Mouse (Mus musculus): ENCODE results near the gene Rora. TPM values are rescaled to one million over a fixed set of nuclear protein-coding genes. Genes with fewer than 3 reads are reported as not detected.
A peak's percentile ranks its signal among the peaks of the same experiment; 100 is the strongest.

Rora gene
- total RNA-seq, 2 experiments from 2014 or later = 54.8 to 56.1 TPM

- no peak for DNase-seq
Measured at GRCm38 (mm10) chr9:69291451-69291850, 637.9 kb downstream of the Rora start.

DNA sequence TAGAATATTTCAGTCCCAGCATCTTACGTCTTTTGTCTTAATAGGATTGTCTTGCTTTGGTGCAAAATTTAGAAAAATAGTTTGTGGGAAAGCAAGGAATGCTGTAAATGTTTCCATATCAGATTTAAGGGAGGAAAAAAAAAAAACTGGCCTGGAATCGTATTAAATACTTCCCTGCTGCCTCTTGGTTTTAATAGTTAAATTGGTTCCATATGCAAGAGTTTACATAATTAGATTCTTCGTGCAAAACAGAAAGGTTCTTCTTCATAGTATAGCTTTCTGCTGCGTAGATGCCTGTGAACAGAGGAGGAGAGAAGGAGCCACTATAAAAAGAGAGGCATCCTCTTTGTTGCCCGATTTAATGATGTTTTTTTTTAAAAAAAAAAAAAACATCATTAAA is 638.8 kb downstream of the Rora start:
- DNase-seq = no peak

DNA sequence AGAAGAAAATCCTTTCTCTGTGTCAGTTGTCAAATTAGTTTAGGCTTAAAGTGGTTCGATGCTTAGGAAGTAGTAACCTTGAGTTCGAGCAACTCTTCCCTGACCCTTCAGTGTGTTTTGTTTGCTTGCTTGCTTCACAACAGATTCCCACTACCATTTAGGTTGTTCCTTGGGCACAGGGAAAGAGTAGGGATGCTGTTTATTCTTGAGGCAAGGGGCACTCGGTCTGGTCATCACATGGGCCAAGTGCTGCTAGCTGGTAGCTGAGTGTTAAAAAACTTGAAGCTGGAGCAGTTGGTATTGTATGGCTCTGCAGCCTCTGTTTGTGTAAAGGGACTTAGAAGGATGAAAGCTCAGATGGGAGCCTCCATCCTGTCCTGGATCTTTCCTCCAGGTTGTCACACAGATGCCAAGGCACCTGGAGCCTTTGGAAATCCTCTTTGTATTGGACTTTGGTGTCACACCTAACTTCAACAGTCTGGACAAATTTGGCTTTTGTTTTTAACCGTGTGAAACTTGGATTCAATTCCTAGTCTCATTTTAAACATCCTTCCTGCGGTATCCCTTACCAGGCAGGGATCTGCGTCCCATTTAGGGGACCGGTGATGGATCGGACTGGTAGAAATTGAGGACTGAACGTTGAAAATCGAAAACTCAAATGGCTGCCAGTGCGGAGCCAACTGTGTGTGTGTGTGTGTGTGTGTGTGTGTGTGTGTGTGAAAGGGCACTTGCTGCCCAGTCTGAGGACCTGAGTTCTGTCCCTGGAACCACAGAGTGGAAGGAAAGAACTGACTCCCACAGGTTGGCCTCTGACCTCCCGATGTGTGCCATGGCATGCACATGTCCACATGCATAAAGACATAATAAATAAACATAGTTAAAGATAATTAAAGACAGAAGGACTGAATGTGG is 639.4 kb downstream of the Rora start:
- DNase-seq = no peak

GRCm38 (mm10) chr9:69293688-69294074 is 640.1 kb downstream of the Rora start:
- no peak for DNase-seq

DNA sequence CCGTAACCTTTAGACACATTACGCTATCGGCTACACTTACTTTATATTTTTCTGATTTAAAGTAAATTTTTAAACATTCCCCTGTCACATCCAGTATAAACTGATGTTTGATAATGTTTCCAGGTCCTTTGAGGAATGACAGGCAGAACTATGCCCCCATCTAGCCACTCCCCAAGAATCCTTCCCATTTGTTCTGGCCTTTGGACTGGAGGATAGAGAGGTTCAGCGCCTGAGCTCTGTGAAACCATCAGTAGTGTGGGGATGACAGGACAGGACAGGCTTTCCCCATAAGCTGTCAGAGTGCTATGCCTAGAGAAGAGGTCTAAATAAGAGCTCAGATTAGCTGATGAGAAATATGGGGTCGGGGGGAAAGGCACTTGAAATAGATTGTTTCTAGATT is 640.8 kb downstream of the Rora start:
- no peak for DNase-seq

DNA sequence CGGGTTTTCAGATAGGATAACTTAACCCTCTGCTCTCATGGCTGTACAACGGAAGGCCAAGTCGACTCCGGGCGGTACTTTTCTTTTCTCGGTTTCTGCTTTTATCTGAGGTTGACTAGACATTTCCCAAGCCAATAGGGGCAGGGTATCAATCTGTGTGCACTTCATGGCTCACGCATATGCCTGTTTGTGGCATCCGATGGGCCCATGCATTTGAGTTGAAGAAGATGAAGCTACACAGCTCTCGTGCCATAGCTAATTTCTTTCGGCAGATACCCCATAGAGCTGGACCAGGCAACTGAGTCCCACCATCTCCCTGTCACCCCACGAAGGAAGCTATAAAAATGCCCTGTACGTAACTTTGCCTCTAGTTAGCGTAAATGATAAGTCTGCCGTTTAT is 641.3 kb downstream of the Rora start:
- no peak for DNase-seq

- DNase-seq = no peak
Measured at GRCm38 (mm10) chr9:69295826-69296225, 642.2 kb downstream of the Rora start.

GRCm38 (mm10) chr9:69296418-69296817 is 642.8 kb downstream of the Rora start:
- peak; percentile 36 for DNase-seq

DNA sequence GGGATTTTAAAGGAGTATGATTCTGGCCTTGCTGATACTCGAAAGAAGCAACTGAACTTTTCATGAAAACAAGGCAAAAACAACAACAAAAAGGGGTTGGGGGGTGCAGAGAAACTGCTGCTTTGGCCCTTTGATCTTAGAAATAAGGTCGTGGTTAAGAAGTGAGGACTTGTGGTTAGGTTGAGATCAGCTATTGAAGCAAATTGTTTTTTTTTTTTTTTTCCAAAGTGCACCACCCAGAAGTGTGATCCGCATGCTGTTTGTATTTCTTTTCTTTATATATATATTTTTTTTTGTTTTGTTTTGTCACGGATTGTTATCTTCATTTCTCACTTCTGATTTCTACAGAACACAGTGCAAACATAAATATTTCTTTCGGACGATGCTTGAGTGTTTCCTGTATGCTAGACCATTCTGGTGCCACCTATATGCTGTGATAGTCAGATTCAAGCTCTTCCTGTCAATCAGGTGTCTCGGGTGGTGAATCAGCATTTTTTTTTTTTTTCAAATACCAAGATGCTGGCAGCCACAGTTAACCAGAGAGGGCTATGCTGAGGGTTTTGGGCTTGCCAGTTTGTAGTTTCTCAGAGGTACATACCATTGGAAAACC is 644.3 kb downstream of the Rora start:
- no peak for DNase-seq

GRCm38 (mm10) chr9:69298566-69299335 is 645.2 kb downstream of the Rora start:
- DNase-seq = no peak

DNA sequence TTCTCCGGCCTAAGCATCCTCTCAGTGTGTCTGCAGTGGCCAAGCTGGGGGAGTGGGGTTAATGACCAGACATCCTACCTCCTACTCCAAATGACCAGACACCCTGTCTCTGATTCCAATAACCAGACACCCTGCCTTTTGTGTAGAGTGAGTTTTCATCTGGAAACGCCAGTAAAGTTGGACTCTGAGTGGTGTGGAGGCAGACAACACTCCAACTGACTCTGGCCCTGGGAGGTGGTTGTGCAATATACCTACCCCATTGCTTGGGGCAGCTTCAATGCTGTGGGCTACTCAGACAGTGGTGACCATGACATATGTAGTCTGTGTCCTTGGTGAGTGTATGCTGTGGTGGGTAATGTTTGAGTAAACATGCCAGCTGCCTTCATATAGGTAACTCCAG is 645.9 kb downstream of the Rora start:
- no peak for DNase-seq

DNA sequence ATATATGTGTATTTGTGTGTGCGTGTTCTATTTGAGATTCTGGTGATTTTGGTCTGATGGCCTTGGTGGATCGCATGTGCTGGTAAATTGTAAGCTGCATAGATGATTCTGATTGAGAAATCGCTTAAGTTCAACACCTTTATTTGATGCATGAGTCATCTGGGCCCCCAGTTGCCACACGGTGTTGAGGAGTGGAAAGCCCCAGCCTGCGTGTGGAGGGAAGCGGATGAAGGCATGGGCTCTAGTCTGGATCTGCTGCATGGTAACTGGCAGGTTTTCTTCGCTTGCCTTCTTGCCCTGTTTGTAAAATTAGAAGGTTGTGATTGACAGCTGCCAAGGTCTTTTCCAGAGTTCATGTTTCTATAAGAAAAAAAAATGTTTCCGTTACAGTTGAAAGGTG is 646.7 kb downstream of the Rora start:
- no peak for DNase-seq

GRCm38 (mm10) chr9:69301445-69301844 is 647.9 kb downstream of the Rora start:
- peak; percentile 53 for DNase-seq

- DNase-seq = no peak
Measured at GRCm38 (mm10) chr9:69301955-69302354, 648.4 kb downstream of the Rora start.

DNA sequence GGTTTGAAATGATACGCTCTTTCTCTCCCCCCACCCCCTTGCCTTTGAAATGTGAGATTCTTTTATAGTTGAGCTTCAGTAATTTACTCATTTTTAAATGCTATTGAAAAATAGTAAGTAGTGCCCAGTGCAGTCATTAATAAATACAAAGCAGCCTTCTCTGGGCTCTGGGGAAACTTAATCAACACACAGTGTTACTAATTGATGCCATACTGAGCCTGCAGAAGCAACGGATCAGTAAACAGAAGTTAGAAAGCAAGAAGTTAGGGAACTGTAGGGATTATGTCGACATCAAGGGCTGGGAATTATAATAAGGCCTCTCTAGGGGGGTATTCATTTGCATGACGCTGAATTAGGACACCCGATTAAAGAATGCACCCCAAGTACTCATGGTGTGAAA is 649.3 kb downstream of the Rora start:
- DNase-seq = no peak

- no peak for DNase-seq
Measured at GRCm38 (mm10) chr9:69303346-69303944, 649.9 kb downstream of the Rora start.

- no peak for DNase-seq
Measured at GRCm38 (mm10) chr9:69303962-69304361, 650.4 kb downstream of the Rora start.

DNA sequence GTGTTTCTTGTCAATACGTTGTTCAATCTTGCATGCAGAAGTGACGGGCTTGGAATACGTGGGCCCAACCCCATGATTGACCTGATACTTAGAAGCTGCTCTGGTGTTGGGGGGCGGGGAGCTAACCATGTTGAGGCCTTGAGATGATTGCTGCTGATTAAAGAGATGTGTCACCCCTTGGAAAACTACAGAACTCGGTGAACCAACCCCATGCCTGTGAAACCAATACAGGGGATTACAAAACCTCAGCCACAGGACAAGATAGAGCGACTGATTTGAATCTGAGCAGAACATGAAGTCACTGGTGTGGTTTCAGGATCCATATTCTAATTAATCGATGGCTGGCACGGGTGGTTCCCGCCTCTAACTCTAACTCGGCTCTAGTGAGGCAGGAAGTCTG is 650.9 kb downstream of the Rora start:
- DNase-seq = no peak

- no peak for DNase-seq
Measured at GRCm38 (mm10) chr9:69304991-69305390, 651.4 kb downstream of the Rora start.

DNA sequence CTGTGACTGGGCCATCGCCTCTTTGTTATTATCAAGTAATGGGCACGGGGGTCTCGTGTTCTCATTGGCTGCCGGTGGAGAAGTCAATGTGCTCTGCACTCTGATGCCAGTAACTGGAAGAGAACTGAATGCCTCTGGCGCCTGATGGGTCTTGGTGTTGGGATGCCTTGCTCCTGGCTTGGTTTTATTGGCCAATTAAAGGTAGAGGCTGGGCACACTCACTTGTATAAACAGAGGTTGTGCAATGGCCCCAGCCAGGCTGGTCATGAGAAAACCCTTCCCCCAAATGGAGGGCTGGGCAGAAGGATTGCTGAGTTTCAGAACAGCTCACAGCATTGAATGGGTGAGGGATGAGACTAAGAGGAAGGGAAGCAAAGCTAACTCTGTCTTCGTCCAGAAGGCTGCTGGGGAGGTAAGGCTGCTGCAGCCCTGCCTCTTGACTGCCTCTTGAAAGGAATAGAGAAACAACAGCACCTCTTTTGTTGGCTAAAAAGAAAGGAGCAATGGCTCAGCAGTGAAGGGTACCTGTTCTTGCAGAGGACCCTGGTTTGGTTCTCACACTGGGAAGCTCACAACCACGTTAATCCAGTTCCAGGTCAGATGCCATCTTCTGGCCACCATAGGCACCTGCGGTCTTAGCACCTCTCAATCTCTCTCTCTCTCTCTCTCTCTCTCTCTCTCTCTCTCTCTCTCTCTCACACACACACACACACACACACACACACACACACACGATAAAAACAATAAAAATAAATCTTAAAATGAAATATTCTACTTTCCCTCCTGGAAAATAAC is 653.3 kb downstream of the Rora start:
- DNase-seq = no peak

GRCm38 (mm10) chr9:69307974-69308373 is 654.4 kb downstream of the Rora start:
- no peak for DNase-seq

GRCm38 (mm10) chr9:69310524-69310923 is 656.9 kb downstream of the Rora start:
- no peak for DNase-seq
